Mouse (Mus musculus) liver, embryonic 14 days (tissue): ENCODE measurements around the gene Tcl1b5. TPM values are rescaled to one million over a fixed set of nuclear protein-coding genes. Genes with fewer than 3 reads are reported as not detected.

ENCODE experiments used
- polyA plus RNA-seq: library from polyadenylated mRNA; depleted of rRNA; stranded (reverse); fragments of >200 nt; gene quantifications from 2 replicates; pipeline ENCODE4 v1.2.3, GENCODE M21; 2012; rRNA removed

Gene Tcl1b5
- polyA plus RNA-seq, result not detected in 2 replicates

GRCm38 (mm10) chr12:105176044-105176443, at the start of gene Tcl1b5:
Gene Tcl1b5, plus strand, starts transcription at chr12:105176344.

GRCm38 (mm10) chr12:105145714-105146113, 30.4 kb upstream of the Tcl1b5 start, which contains the start of gene Tcl1b2:
Gene Tcl1b2, plus strand, starts transcription at chr12:105146014.

GRCm38 (mm10) chr12:105159390-105159789, 16.8 kb upstream of the Tcl1b5 start, which contains the start of gene Tcl1b1:
Gene Tcl1b1, plus strand, starts transcription at chr12:105159690.

GRCm38 (mm10) chr12:105190743-105191142, 14.6 kb downstream of the Tcl1b5 start, which contains the start of gene Tcl1b3:
Gene Tcl1b3, plus strand, starts transcription at chr12:105191043.

GRCm38 (mm10) chr12:105201657-105202056, 25.5 kb downstream of the Tcl1b5 start, which contains the start of gene Tcl1b4:
Gene Tcl1b4, plus strand, starts transcription at chr12:105201957.

GRCm38 (mm10) chr12:105222601-105223319, 46.6 kb downstream of the Tcl1b5 start, which contains the start of gene Tcl1:
Gene Tcl1, minus strand, starts transcription at chr12:105222793.

Other genes with a start within 250 kb of the Tcl1b5 start
- 2.0 and 2.1 TPM in 2 replicates for gene Syne3, start 166.5 kb upstream of the Tcl1b5 start, polyA plus RNA-seq
- gene Glrx5, start 143.7 kb upstream of the Tcl1b5 start, polyA plus RNA-seq, result 197 and 254 TPM in 2 replicates
- gene Tcl1b2, start 30.3 kb upstream of the Tcl1b5 start, polyA plus RNA-seq, result 0.03 TPM in 1 of 2 replicates, not detected in the other
- not detected in 2 replicates for gene Tcl1b1, start 16.7 kb upstream of the Tcl1b5 start, polyA plus RNA-seq
- not detected in 2 replicates for gene Tcl1b3, start 14.7 kb downstream of the Tcl1b5 start, polyA plus RNA-seq
- gene Tcl1b4, start 25.6 kb downstream of the Tcl1b5 start, polyA plus RNA-seq, result not detected in 2 replicates
- not detected in 2 replicates for gene Tcl1, start 46.4 kb downstream of the Tcl1b5 start, polyA plus RNA-seq
- gene Tunar, start 157.5 kb downstream of the Tcl1b5 start, polyA plus RNA-seq, result not detected in 2 replicates